Mouse (Mus musculus) kidney, adult 2 months (tissue): Measurements from ENCODE around the gene Adig.

ENCODE experiments used
- CTCF ChIP-seq: fragments of 200-500 bp; conservative IDR thresholded peaks from 2 replicates; pipeline ENCODE4 v1.5.1; 2011; ENCODE audit warnings: low read depth, mild to moderate bottlenecking, control low read depth, low read length, moderate library complexity, mixed read lengths; ENCODE audit not compliant: insufficient read depth, insufficient read length
- POLR2A ChIP-seq: fragments of 200-500 bp; IDR thresholded peaks from one replicate; pipeline ENCODE4 v1.6.1; 2011; ENCODE audit warnings: low read depth, low read length, control low read depth

GRCm38 (mm10) chr2:158518583-158518982 is 16.2 kb downstream of the Adig start:
- no peak for TF ChIP-seq CTCF
- no peak for TF ChIP-seq POLR2A
